In genomic region chr3:105736148-105736547, GRCm38 (mm10) we compare ENCODE assay signal across 23 mouse cellular contexts.
"Had no signal": no experiment of that assay in that cellular context is flagged by ENCODE, and none has a peak within 500 bp of the region (broad histone marks: within the 10 kb centered on the region; RNA-seq: fewer than 3 reads in every experiment).

No protein-coding gene starts in this region.

- H3K27me3 ChIP-seq: heart, embryonic 13.5 days; heart, embryonic 15.5 days; hindbrain, embryonic 13.5 days; hindbrain, embryonic 15.5 days; kidney, embryonic 15.5 days; limb, embryonic 13.5 days had no signal

- H3K9ac ChIP-seq: forebrain, postnatal 0 days; heart, embryonic 13.5 days; heart, embryonic 15.5 days; hindbrain, embryonic 13.5 days; hindbrain, embryonic 15.5 days; kidney, embryonic 15.5 days; limb, embryonic 13.5 days had no signal

- H3K4me1 ChIP-seq: heart, embryonic 13.5 days; heart, embryonic 15.5 days; hindbrain, embryonic 13.5 days; hindbrain, embryonic 15.5 days; kidney, embryonic 15.5 days; limb, embryonic 13.5 days had no signal

- H3K4me3 ChIP-seq: heart, adult 2 months; heart, embryonic 13.5 days; heart, embryonic 15.5 days; hindbrain, embryonic 13.5 days; hindbrain, embryonic 15.5 days; kidney, embryonic 15.5 days; limb, embryonic 13.5 days had no signal

- H3K27ac ChIP-seq: heart, adult 2 months; heart, embryonic 13.5 days; heart, embryonic 15.5 days; hindbrain, embryonic 13.5 days; hindbrain, embryonic 15.5 days; hindbrain, postnatal 0 days; kidney, embryonic 15.5 days; kidney, postnatal 0 days; limb, embryonic 13.5 days had no signal

- H3K9me3 ChIP-seq: heart, embryonic 13.5 days; heart, embryonic 15.5 days; hindbrain, embryonic 13.5 days; hindbrain, embryonic 15.5 days; kidney, embryonic 15.5 days; limb, embryonic 13.5 days had no signal

- H3K4me2 ChIP-seq: heart, embryonic 11.5 days; heart, embryonic 13.5 days; heart, embryonic 15.5 days; hindbrain, embryonic 13.5 days; hindbrain, embryonic 15.5 days; kidney, embryonic 15.5 days; limb, embryonic 13.5 days had no signal

- DNase-seq: forebrain, postnatal 0 days; gastrocnemius, postnatal 14 days; gastrocnemius, postnatal 36 days; heart, adult 11 months; heart, adult 2 months; heart, postnatal 14 days; heart, postnatal 36 days; kidney, adult 11 months; kidney, postnatal 14 days; kidney, postnatal 36 days; layer of hippocampus, adult 9-11 months; layer of hippocampus, postnatal 36 days; left cerebral cortex, postnatal 4 days had no signal

- ATAC-seq: forebrain, postnatal 0 days; hindbrain, postnatal 0 days; intestine, embryonic 16.5 days had no signal
